Mouse (Mus musculus): ENCODE measurements around the gene Fbxl21. TPM values are rescaled to one million over a fixed set of nuclear protein-coding genes. Genes with fewer than 3 reads are reported as not detected.

Fbxl21 gene
- polyA plus RNA-seq, 1 experiment from 2014 or later = 2.6 TPM

DNA sequence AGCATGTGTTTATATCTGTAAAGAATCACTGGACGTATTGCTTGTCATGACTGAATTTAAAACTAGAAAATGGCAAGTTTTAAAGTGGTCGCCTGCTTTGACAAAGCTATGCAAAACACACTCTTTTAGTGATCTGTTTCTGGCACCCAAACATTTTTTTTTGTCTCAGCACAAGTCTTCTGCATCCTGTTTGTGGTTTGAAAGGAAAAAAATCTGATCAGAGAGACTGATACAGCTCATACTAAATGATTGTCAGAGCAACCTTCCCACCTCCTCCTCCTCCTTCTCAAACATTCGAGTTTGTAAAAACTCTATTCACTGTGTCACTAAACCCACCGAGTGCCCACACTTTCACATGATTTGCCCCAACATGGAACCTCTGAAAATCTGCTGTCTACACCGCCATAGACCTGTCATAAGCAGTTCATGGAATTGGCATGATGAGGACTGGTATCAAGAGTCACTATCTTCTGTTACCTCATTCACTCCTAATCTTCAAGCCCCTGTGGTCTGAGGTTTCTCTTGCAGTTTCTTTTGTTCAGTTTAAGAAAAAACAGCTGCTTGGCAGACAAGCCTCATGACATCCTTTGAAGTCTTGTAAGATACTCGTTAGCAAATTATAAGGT, 15.3 kb upstream of the Fbxl21 start:
- H3K27ac ChIP-seq (replicated peaks) = no peak overlapping the region
- H3K27me3 ChIP-seq = no peaks in the 10 kb centered on the region
- H3K4me2 ChIP-seq = no peak overlapping the region
- no peak for ATAC-seq (ENCODE audit: low FRiP score, low read depth)
- no peak overlapping the region for H3K4me3 ChIP-seq
- no peaks in the 10 kb centered on the region for H3K4me1 ChIP-seq (replicated peaks)
- 81% methylated on average over 6 of the region's 6 CpGs for WGBS
- no peaks in the 10 kb centered on the region for H3K36me3 ChIP-seq
- H3K9ac ChIP-seq = no peak overlapping the region
- H3K9me3 ChIP-seq = no peaks in the 10 kb centered on the region

DNA sequence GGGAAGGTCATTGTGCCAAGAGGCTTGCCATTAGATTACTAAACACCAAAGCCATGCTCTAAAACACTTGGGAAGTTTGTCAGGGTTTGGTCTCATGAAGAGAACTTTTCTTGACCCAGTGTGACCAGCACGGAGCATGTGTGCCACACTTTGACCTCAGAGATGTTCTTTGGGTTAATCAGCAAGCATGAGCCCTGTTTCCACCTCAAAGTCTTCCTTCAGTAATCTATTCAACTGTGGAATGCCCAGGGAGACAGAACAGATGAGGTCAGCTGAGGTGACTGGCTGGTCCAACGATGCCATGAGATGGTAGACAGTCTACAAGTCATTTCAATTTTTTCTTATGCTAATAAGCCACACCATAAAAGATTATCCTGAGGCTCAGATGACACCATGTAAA, 12.5 kb upstream of the Fbxl21 start:
- ATAC-seq (ENCODE audit: low FRiP score, low read depth) = no peak
- Histone ChIP-seq H3K4me3 (no peak overlapping the region), H3K4me1 (replicated peaks) (no peaks in the 10 kb centered on the region), H3K27me3 (no peaks in the 10 kb centered on the region), H3K9ac (no peak overlapping the region), H3K27ac (replicated peaks) (no peak overlapping the region), H3K9me3 (no peaks in the 10 kb centered on the region), H3K36me3 (no peaks in the 10 kb centered on the region), H3K4me2 (no peak overlapping the region)
- 81% methylated on average over 2 of the region's 2 CpGs for WGBS

DNA sequence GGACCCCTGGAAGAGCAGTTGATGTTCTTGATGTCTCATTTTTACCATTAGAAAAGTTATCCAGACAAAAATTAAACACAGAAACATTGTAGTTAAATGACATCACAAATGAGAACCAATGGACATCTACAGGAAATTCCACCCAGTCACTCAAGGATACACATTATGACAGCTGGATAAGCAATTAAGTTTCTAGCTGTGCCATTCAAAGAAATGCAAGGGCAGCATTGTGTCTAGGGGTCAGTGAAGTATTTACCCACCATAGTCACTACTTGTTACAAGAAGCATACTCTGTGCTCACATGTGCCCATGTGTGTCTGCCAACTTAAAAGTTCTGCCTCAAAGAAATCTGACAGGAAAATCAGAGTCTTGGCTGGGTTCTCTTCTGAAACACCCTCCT, 8.7 kb upstream of the Fbxl21 start:
- no peak for ATAC-seq (ENCODE audit: low FRiP score, low read depth)

DNA sequence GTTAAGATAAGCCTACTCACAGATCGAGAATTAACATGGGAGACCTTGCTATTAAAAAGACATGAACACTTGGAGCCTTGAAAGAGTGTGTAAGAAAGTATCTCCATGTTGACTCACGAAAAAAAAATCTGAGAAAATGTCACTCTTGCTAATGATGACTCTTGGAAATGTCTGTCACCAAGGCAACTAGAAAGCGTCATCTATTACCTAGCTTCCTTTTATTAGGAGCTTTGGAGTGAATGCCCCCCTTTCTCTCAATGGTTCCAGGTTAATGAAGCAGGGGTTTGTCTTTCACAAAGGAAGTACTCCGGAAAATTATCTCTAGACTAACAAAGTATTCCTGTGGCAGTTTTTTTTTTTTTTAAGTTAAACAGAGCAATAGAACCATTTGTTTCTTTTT, 6.0 kb upstream of the Fbxl21 start:
- H3K27me3 ChIP-seq = no peaks in the 10 kb centered on the region
- no peaks in the 10 kb centered on the region for H3K4me1 ChIP-seq (replicated peaks)
- no peak overlapping the region for H3K27ac ChIP-seq (replicated peaks)
- H3K9me3 ChIP-seq = no peaks in the 10 kb centered on the region
- H3K4me3 ChIP-seq = no peak overlapping the region
- H3K9ac ChIP-seq = no peak overlapping the region
- ATAC-seq (ENCODE audit: low FRiP score, low read depth) = no peak
- WGBS = 55% methylated on average over 4 of the region's 4 CpGs
- no peak overlapping the region for H3K4me2 ChIP-seq
- no peaks in the 10 kb centered on the region for H3K36me3 ChIP-seq

More for the DNA sequence above, 8.7 kb upstream of the Fbxl21 start:
- Histone ChIP-seq H3K4me1 (replicated peaks) (no peaks in the 10 kb centered on the region), H3K27ac (replicated peaks) (no peak overlapping the region), H3K27me3 (no peaks in the 10 kb centered on the region), H3K9me3 (no peaks in the 10 kb centered on the region), H3K36me3 (no peaks in the 10 kb centered on the region), H3K4me2 (no peak overlapping the region), H3K4me3 (no peak overlapping the region), H3K9ac (no peak overlapping the region)

DNA sequence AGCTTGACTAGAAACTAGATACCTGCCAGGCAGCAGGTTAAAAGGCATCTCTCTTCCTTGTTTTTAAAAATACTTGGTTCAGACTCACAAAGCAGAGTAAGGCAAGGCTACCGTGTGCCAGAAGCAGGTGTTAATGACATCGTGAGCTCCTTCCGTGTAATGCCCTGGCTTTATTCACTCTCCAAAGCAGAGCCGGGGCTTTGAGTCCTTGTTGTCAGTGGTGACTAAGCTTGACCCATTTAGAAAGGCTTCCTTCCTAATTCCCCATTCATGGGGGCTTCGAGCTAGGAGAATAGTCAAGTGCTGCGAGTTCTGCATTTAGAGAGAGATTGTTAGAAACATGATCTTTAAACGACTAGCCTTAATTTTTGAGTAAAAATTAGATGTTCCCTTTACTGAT, 5.5 kb upstream of the Fbxl21 start:
- no peaks in the 10 kb centered on the region for H3K27me3 ChIP-seq
- H3K36me3 ChIP-seq = no peaks in the 10 kb centered on the region
- no peak overlapping the region for H3K27ac ChIP-seq (replicated peaks)
- no peak for ATAC-seq (ENCODE audit: low FRiP score, low read depth)
- H3K4me3 ChIP-seq = no peak overlapping the region
- H3K4me2 ChIP-seq = no peak overlapping the region
- H3K4me1 ChIP-seq (replicated peaks) = no peaks in the 10 kb centered on the region
- 51% methylated on average over 7 of the region's 7 CpGs for whole genome bisulfite sequencing
- H3K9ac ChIP-seq = no peak overlapping the region
- no peaks in the 10 kb centered on the region for H3K9me3 ChIP-seq

DNA sequence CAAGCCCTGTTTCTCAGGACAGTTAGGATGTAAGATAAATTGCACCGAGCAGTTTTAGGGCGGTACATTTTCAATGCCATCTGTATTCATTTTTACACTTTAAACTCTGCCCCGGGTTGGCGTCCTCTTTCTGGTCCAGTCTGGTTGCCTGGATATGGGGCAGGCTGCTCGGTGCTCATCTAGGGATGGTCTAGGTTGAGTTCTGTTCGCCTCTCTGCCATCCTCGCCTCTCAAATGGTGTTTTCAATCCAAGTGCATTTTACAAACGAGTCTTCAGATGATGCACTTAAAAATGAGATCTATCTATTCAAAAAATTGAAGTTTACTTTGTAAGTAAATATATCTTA, 522 bp downstream of the Fbxl21 start:
- Histone ChIP-seq H3K36me3 (no peaks in the 10 kb centered on the region), H3K4me2 (peak overlapping the region; percentile 91), H3K4me1 (replicated peaks) (peaks cover 3% of the 10 kb centered on the region; the same call in 1 of the 2 replicates), H3K9ac (peak overlapping the region; percentile 69), H3K27ac (replicated peaks) (no peak overlapping the region), H3K9me3 (no peaks in the 10 kb centered on the region), H3K4me3 (peak overlapping the region; percentile 51), H3K27me3 (no peaks in the 10 kb centered on the region)
- peak; percentile 25; the same call in 1 of the 2 replicates for ATAC-seq (ENCODE audit: low FRiP score, low read depth)
- 4% methylated on average over 8 of the region's 8 CpGs for WGBS

DNA sequence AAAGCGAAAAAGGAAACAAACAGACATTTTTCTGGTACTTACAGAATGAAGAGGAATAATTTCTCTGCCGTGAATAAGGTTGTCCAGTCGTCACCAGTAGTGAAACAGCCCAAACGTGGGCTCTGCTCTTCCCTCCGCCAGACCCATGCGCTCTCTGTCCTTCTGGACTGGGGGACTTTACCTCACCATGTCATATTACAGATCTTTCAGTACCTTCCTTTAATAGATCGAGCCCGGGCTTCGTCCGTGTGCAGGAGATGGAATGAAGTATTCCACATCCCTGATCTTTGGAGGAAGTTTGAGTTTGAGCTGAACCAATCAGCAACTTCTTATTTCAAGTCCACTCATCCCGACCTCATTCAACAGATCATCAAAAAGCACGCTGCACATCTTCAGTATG, 4.6 kb downstream of the Fbxl21 start:
- H3K4me3 ChIP-seq = no peak overlapping the region
- WGBS = 90% methylated on average over 12 of the region's 12 CpGs
- no peak overlapping the region for H3K4me2 ChIP-seq
- H3K36me3 ChIP-seq = no peaks in the 10 kb centered on the region
- no peak overlapping the region for H3K9ac ChIP-seq
- no peaks in the 10 kb centered on the region for H3K27me3 ChIP-seq
- no peaks in the 10 kb centered on the region for H3K9me3 ChIP-seq
- ATAC-seq (ENCODE audit: low FRiP score, low read depth) = no peak
- H3K4me1 ChIP-seq (replicated peaks) = peaks cover 3% of the 10 kb centered on the region; the same call in 1 of the 2 replicates
- no peak overlapping the region for H3K27ac ChIP-seq (replicated peaks)

DNA sequence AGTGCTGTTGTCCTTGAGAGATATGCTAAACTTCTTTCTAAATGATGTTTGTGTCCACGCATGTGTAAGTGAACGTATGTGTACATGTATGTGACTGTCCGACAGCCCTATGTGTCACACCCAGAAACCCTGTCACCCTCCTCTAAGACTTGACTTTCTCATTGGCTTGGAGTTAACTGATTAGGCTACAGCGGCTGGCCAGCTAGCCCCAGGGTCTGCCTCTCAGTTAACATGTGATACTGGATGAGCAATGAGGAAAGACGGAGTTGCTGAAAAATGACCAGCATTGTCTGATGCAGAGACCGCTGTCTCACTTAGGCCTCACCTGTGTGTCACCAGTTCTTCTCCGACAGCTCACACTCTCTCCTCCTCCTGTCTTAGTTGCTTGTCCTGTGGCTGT, 5.6 kb downstream of the Fbxl21 start:
- no peak for ATAC-seq (ENCODE audit: low FRiP score, low read depth)
- Histone ChIP-seq H3K9me3 (no peaks in the 10 kb centered on the region), H3K27me3 (no peaks in the 10 kb centered on the region), H3K9ac (no peak overlapping the region), H3K27ac (replicated peaks) (no peak overlapping the region), H3K4me3 (no peak overlapping the region), H3K36me3 (no peaks in the 10 kb centered on the region), H3K4me2 (no peak overlapping the region), H3K4me1 (replicated peaks) (peaks cover 1% of the 10 kb centered on the region; the same call in 1 of the 2 replicates)
- 91% methylated on average over 7 of the region's 7 CpGs for WGBS

DNA sequence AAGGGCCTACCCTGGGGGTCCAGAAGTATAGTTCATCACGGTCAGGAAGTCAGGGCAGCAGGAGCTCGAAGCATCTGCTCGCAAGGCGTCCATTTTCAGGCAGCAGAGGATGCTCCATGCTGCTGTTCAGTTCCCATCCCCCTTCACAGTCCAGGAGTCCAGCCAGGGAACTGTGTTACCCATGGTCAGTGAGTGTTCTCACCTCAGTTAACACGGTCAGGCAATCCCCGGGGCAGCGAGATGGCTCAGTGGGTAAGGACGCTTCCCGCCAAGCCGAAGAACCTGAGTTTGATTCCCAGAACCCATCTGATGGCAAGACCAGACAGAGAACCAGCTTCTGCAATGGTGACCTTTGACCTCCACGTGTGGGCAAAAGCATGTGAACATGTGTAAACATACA, 6.0 kb downstream of the Fbxl21 start:
- H3K36me3 ChIP-seq = no peaks in the 10 kb centered on the region
- H3K4me2 ChIP-seq = no peak overlapping the region
- no peaks in the 10 kb centered on the region for H3K27me3 ChIP-seq
- WGBS = 85% methylated on average over 11 of the region's 11 CpGs
- no peak overlapping the region for H3K9ac ChIP-seq
- no peak overlapping the region for H3K4me3 ChIP-seq
- H3K27ac ChIP-seq (replicated peaks) = no peak overlapping the region
- no peak for ATAC-seq (ENCODE audit: low FRiP score, low read depth)
- no peaks in the 10 kb centered on the region for H3K4me1 ChIP-seq (replicated peaks)
- H3K9me3 ChIP-seq = no peaks in the 10 kb centered on the region

DNA sequence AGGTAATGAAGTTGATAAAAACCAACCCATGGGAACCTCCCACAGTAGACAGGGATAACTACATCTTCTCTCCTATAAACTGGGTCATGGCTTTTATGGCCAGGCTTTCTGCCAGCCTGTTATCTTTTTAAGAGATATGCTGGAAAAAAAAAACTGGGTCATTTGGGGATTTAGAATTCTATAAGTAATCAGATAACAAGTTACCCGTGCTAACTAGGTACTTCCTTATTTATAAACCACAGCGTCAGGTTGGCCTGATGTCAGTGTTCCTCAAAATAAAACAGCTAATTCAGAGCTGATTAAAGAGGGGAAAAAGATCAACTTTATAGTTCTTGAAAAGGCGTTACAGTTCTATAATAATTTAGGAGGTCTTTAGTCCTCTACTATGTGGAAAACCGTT, 6.8 kb downstream of the Fbxl21 start:
- no peak for ATAC-seq (ENCODE audit: low FRiP score, low read depth)
- no peak overlapping the region for H3K4me3 ChIP-seq
- WGBS = 90% methylated on average over 4 of the region's 4 CpGs
- no peak overlapping the region for H3K27ac ChIP-seq (replicated peaks)
- no peak overlapping the region for H3K4me2 ChIP-seq
- no peak overlapping the region for H3K9ac ChIP-seq
- no peaks in the 10 kb centered on the region for H3K4me1 ChIP-seq (replicated peaks)
- H3K36me3 ChIP-seq = peaks cover 4% of the 10 kb centered on the region; the same call in 1 of the 2 replicates
- no peaks in the 10 kb centered on the region for H3K27me3 ChIP-seq
- no peaks in the 10 kb centered on the region for H3K9me3 ChIP-seq

DNA sequence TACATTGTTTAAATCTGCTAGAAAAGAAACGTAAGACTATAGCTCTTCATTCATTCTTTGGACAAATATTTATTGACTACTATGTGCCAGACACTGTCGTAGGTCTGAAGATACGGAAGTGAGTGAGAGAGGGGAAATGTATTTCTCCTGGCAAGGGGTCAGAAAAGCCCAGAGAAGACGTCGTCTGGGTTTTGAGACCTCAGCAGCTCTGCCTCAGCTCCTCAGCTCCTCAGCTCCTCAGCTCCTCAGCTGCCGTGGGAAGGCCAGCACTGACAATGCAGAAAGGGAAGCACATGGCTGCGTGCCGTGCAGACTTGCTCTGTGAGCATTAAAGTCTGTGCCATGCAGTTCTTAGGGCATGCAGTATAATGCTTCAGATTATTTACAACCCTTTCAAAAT, 7.4 kb downstream of the Fbxl21 start:
- Histone ChIP-seq H3K4me2 (no peak overlapping the region), H3K27me3 (no peaks in the 10 kb centered on the region), H3K27ac (replicated peaks) (no peak overlapping the region), H3K4me3 (no peak overlapping the region), H3K4me1 (replicated peaks) (no peaks in the 10 kb centered on the region), H3K9me3 (no peaks in the 10 kb centered on the region), H3K36me3 (peaks cover 4% of the 10 kb centered on the region; the same call in 1 of the 2 replicates), H3K9ac (no peak overlapping the region)
- 55% methylated on average over 8 of the region's 8 CpGs for WGBS
- ATAC-seq (ENCODE audit: low FRiP score, low read depth) = no peak

DNA sequence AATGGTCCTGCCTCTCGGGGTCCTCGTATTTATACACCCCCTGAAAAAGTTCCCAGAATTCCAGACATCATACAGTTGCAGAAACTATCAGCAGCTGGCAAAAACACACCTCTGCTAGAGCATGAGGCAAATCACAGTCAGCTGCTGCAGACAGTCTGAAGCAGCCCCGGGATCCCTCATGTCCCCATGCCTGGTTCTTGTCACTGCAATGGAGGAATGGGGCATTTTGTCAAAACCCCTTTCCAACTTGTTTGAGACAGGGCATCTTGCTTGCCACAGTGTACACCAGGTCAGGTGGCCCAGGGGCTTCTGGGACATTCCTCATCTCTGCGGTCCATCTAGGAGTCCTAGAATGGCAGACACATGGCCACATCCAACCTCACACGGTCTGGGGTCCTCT, 12.7 kb downstream of the Fbxl21 start:
- H3K4me1 ChIP-seq (replicated peaks) = no peaks in the 10 kb centered on the region
- H3K9me3 ChIP-seq = no peaks in the 10 kb centered on the region
- no peak for ATAC-seq (ENCODE audit: low FRiP score, low read depth)
- no peaks in the 10 kb centered on the region for H3K27me3 ChIP-seq
- WGBS = 92% methylated on average over 5 of the region's 5 CpGs
- H3K36me3 ChIP-seq = peaks cover 4% of the 10 kb centered on the region; the same call in 1 of the 2 replicates
- no peak overlapping the region for H3K27ac ChIP-seq (replicated peaks)
- H3K4me2 ChIP-seq = no peak overlapping the region
- no peak overlapping the region for H3K9ac ChIP-seq
- no peak overlapping the region for H3K4me3 ChIP-seq

DNA sequence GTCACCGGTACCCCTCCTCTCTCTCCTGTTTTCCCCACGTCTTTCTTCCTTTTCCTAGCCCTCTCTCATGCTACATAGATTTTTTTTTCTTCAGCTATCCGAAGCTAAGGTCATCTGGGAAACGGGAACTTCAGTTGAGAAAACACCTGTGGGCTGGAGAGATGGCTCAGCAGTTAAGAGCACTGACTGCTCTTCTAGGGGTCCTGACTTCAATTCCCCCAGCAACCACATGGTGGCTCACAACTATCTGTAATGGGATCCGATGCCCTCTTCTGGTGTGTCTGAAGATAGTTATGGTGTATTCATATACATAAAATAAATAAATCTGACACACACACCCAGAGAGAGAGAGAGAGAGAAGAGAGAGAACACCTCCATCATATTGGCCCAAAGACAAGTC, 13.3 kb downstream of the Fbxl21 start:
- no peak overlapping the region for H3K27ac ChIP-seq (replicated peaks)
- no peaks in the 10 kb centered on the region for H3K9me3 ChIP-seq
- no peaks in the 10 kb centered on the region for H3K27me3 ChIP-seq
- peaks cover 4% of the 10 kb centered on the region; the same call in 1 of the 2 replicates for H3K36me3 ChIP-seq
- no peaks in the 10 kb centered on the region for H3K4me1 ChIP-seq (replicated peaks)
- no peak overlapping the region for H3K4me2 ChIP-seq
- 84% methylated on average over 5 of the region's 5 CpGs for WGBS
- no peak overlapping the region for H3K9ac ChIP-seq
- ATAC-seq (ENCODE audit: low FRiP score, low read depth) = no peak
- no peak overlapping the region for H3K4me3 ChIP-seq
